ENCODE assay signal across 11 mouse cellular contexts in the genomic region with DNA sequence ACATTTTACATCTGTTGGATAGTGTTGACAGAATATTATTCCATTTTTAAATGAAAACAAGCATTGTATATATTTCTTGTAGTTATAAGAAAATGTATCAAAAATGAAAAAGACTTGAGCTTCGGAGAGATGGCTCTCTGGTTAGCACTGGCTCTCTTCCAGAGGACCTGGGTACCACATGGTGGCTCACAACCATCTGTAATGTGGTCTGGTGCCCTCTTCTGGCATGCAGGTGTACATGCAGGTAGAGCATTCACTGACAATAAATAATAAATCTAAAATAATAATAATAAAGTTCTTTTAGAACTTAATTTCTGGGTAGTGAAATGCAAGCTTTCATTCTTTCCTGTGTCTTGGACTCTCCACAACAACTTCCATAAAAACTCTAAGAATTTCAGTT. TPM values are rescaled to one million over a fixed set of nuclear protein-coding genes. Genes with fewer than 3 reads are reported as not detected.
A peak's percentile ranks its signal among the peaks of the same experiment; 100 is the strongest.
DNase-seq lines count a peak whose midpoint lies in the region; ATAC-seq and TF ChIP-seq lines count a peak whose summit lies in the region.
"Had no signal": no experiment of that assay in that cellular context is flagged by ENCODE, and none has a peak within 500 bp of the region (broad histone marks: within the 10 kb centered on the region; RNA-seq: fewer than 3 reads in every experiment).

No protein-coding gene starts in this region.

- no peak overlapping the region for H3K4me2 ChIP-seq in lung, postnatal 0 days (replicated peaks; ENCODE audit: low read depth, low read length)
- H3K4me2 ChIP-seq: limb, embryonic 12.5 days had no signal

- peak; percentile 79 for TF ChIP-seq CTCF in layer of hippocampus, adult 2 months (conservative IDR thresholded peaks at IDR 0.05)
- peak; percentile 61 for TF ChIP-seq CTCF in ES-Bruce4 (IDR thresholded peaks at IDR 0.05; ENCODE audit: low read depth, low read length)
- peak; percentile 66 for TF ChIP-seq CTCF in lung, postnatal 0 days (IDR thresholded peaks at IDR 0.05)

- no peak for TF ChIP-seq EP300 in ES-Bruce4 (IDR thresholded peaks at IDR 0.05; ENCODE audit: insufficient read depth, low read depth, low read length)
- no peak for TF ChIP-seq EP300 in lung, postnatal 0 days (IDR thresholded peaks at IDR 0.05)

- no peaks in the 10 kb centered on the region for H3K27me3 ChIP-seq in ES-Bruce4 (ENCODE audit: control insufficient read depth, insufficient read depth, low read length, poor library complexity, severe bottlenecking)
- no peaks in the 10 kb centered on the region for H3K27me3 ChIP-seq in lung, postnatal 0 days (replicated peaks; ENCODE audit: insufficient read depth, low read length)
- H3K27me3 ChIP-seq: limb, embryonic 12.5 days had no signal

- H3K4me3 ChIP-seq in layer of hippocampus, adult 2 months: no peak overlapping the region
- H3K4me3 ChIP-seq in ES-Bruce4 (ENCODE audit: low read depth, low read length): no peak overlapping the region
- H3K4me3 ChIP-seq in lung, postnatal 0 days (ENCODE audit: low read depth, low read length): no peak overlapping the region
- H3K4me3 ChIP-seq: limb, embryonic 12.5 days had no signal

- peak; percentile 68 for DNase-seq in cerebellum, adult 9-10 months
- no peak for DNase-seq in cerebellum, adult 9-11 months
- no peak for DNase-seq in layer of hippocampus, adult 2 months (ENCODE audit: low spot score in 2 of 2)
- no peak for DNase-seq in layer of hippocampus, adult 18-20 months (ENCODE audit: low spot score in 2 of 2)
- no peak for DNase-seq in lung, postnatal 0 days (ENCODE audit: low spot score)
- no peak for DNase-seq in urinary bladder, adult 18-20 months (ENCODE audit: low spot score in 2 of 2)
- no peak for DNase-seq in neural tube, embryonic 10.5 days (ENCODE audit: extremely low spot score, low spot score)
- DNase-seq: heart, postnatal 36 days had no signal

- 39% methylated on average over 1 of the region's 1 CpGs for WGBS in lung, postnatal 0 days

- no peaks in the 10 kb centered on the region for H3K4me1 ChIP-seq in ES-Bruce4 (ENCODE audit: control insufficient read depth, insufficient read depth, low read length)
- H3K4me1 ChIP-seq in lung, postnatal 0 days (ENCODE audit: insufficient read depth, low read depth, low read length): peaks cover 4% of the 10 kb centered on the region; the same call in 1 of the 2 replicates
- H3K4me1 ChIP-seq: limb, embryonic 12.5 days had no signal

- no peaks in the 10 kb centered on the region for H3K9me3 ChIP-seq in ES-Bruce4 (replicated peaks; ENCODE audit: control insufficient read depth, insufficient read depth, low read length, poor library complexity, severe bottlenecking)
- no peaks in the 10 kb centered on the region for H3K9me3 ChIP-seq in lung, postnatal 0 days (ENCODE audit: low read length)
- H3K9me3 ChIP-seq: limb, embryonic 12.5 days had no signal

- no peak for ATAC-seq in lung, postnatal 0 days

- H3K9ac ChIP-seq in ES-Bruce4 (ENCODE audit: low read depth, poor library complexity, severe bottlenecking): no peak overlapping the region
- no peak overlapping the region for H3K9ac ChIP-seq in lung, postnatal 0 days (replicated peaks; ENCODE audit: low read depth)
- H3K9ac ChIP-seq: limb, embryonic 12.5 days had no signal

- H3K36me3 ChIP-seq in ES-Bruce4 (ENCODE audit: control insufficient read depth, insufficient read depth, low read length, poor library complexity, severe bottlenecking): no peaks in the 10 kb centered on the region
- peaks cover 16% of the 10 kb centered on the region; the same call in 1 of the 2 replicates for H3K36me3 ChIP-seq in lung, postnatal 0 days (ENCODE audit: insufficient read depth, low read length)
- H3K36me3 ChIP-seq: G1E had no signal

- TF ChIP-seq POLR2A in ES-Bruce4 (IDR thresholded peaks at IDR 0.05; ENCODE audit: insufficient read depth, low read length): no peak

- H3K27ac ChIP-seq in layer of hippocampus, adult 2 months: no peak overlapping the region
- H3K27ac ChIP-seq in ES-Bruce4 (ENCODE audit: insufficient read depth, low read length): no peak overlapping the region
- no peak overlapping the region for H3K27ac ChIP-seq in lung, postnatal 0 days (ENCODE audit: low read length)
- H3K27ac ChIP-seq: limb, embryonic 12.5 days had no signal

RNA-seq across cellular contexts. Expression of a gene that starts 4.3 kb away (rescaled TPM):
- 10 to 100 TPM; 16.9 TPM for total RNA-seq in layer of hippocampus, adult 2 months (2021)
- 10 to 100 TPM; 17.8 to 18.5 TPM for total RNA-seq in layer of hippocampus, adult 18-20 months (2021)
- 2.9 and 3.1 TPM in 2 replicates for polyA plus RNA-seq in ES-Bruce4 (2011; ENCODE audit: insufficient read depth, insufficient read length, low read depth, missing spikeins)
- polyA plus RNA-seq in lung, postnatal 0 days (2015; fragmentation: Nextera tagmentation; extraction: Ambion mirVana): 8.6 and 10.3 TPM in 2 replicates
- polyA plus RNA-seq: G1E had no signal

RNA-seq across cellular contexts. Expression of a gene that starts 13.2 kb away (rescaled TPM):
- total RNA-seq in layer of hippocampus, adult 2 months (2021): 10 to 100 TPM; 18.5 to 19.4 TPM
- 10 to 100 TPM; 18.2 to 20.3 TPM for total RNA-seq in layer of hippocampus, adult 18-20 months (2021)
- polyA plus RNA-seq in ES-Bruce4 (2011; ENCODE audit: insufficient read depth, insufficient read length, low read depth, missing spikeins): 45.8 and 47.8 TPM in 2 replicates
- 152 and 170 TPM in 2 replicates for polyA plus RNA-seq in lung, postnatal 0 days (2015; fragmentation: Nextera tagmentation; extraction: Ambion mirVana)

RNA-seq across cellular contexts. Expression of a gene that starts 23.7 kb away (rescaled TPM):
- 10 to 100 TPM; 24.6 to 26.0 TPM for total RNA-seq in layer of hippocampus, adult 2 months (2021)
- 10 to 100 TPM; 21.2 to 23.8 TPM for total RNA-seq in layer of hippocampus, adult 18-20 months (2021)
- 3.3 and 4.0 TPM in 2 replicates for polyA plus RNA-seq in ES-Bruce4 (2011; ENCODE audit: insufficient read depth, insufficient read length, low read depth, missing spikeins)
- polyA plus RNA-seq in lung, postnatal 0 days (2015; fragmentation: Nextera tagmentation; extraction: Ambion mirVana): 8.3 and 9.3 TPM in 2 replicates
- polyA plus RNA-seq: G1E had no signal

RNA-seq across cellular contexts. Expression of a gene that starts 23.8 kb away (rescaled TPM):
- total RNA-seq in layer of hippocampus, adult 2 months (2021): under 1 TPM; 0.39 to 0.41 TPM
- under 1 TPM; 0.20 to 0.67 TPM for total RNA-seq in layer of hippocampus, adult 18-20 months (2021)
- polyA plus RNA-seq in ES-Bruce4 (2011; ENCODE audit: insufficient read depth, insufficient read length, low read depth, missing spikeins): 0.72 and 1.1 TPM in 2 replicates
- polyA plus RNA-seq in lung, postnatal 0 days (2015; fragmentation: Nextera tagmentation; extraction: Ambion mirVana): 0.23 and 0.31 TPM in 2 replicates
- polyA plus RNA-seq: G1E had no signal

RNA-seq across cellular contexts. Expression of a gene that starts 45.0 kb away (rescaled TPM):
- total RNA-seq in layer of hippocampus, adult 2 months (2021): 10 to 100 TPM; 34.8 to 40.5 TPM
- 10 to 100 TPM; 40.0 to 40.2 TPM for total RNA-seq in layer of hippocampus, adult 18-20 months (2021)
- 248 and 252 TPM in 2 replicates for polyA plus RNA-seq in ES-Bruce4 (2011; ENCODE audit: insufficient read depth, insufficient read length, low read depth, missing spikeins)
- 34.2 and 38.3 TPM in 2 replicates for polyA plus RNA-seq in lung, postnatal 0 days (2015; fragmentation: Nextera tagmentation; extraction: Ambion mirVana)
